Mouse (Mus musculus): ENCODE results near the gene Bicdl2. TPM values are rescaled to one million over a fixed set of nuclear protein-coding genes. Genes with fewer than 3 reads are reported as not detected.
A peak's percentile ranks its signal among the peaks of the same experiment; 100 is the strongest.

The Bicdl2 gene
- polyA plus RNA-seq, 1 experiment from 2014 or later, result 0.41 TPM

DNA sequence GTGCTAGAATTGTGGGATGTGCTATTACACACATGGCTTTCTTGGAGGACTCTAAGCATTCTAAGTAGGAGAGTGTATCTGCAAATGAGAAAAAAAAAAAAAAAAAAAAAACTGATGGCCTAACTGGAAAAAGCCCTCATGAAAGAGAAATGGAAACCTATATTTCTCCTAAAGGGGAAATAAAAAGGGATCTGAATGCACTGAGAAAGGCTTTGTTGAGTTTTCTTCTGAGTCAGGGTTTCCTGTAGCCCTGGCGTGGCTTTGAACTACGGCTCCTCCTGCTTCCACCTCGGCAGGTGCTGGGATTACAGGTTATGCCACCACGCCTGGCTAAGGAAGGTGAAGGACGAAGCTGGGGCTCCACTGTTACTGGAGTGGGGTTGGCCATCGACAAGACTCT lies 6.3 kb upstream of the Bicdl2 start:
- no peak for ATAC-seq (ENCODE audit: extremely low read depth, insufficient number of reproducible peaks, low FRiP score, low TSS enrichment)
- Histone ChIP-seq H3K27me3 (replicated peaks) (peaks cover 29% of the 10 kb centered on the region), H3K4me2 (no peak overlapping the region), H3K9me3 (no peaks in the 10 kb centered on the region), H3K36me3 (no peaks in the 10 kb centered on the region), H3K9ac (no peak overlapping the region), H3K27ac (replicated peaks) (no peak overlapping the region), H3K4me1 (no peaks in the 10 kb centered on the region), H3K4me3 (no peak overlapping the region)
- 54% methylated on average over 6 of the region's 6 CpGs for WGBS

DNA sequence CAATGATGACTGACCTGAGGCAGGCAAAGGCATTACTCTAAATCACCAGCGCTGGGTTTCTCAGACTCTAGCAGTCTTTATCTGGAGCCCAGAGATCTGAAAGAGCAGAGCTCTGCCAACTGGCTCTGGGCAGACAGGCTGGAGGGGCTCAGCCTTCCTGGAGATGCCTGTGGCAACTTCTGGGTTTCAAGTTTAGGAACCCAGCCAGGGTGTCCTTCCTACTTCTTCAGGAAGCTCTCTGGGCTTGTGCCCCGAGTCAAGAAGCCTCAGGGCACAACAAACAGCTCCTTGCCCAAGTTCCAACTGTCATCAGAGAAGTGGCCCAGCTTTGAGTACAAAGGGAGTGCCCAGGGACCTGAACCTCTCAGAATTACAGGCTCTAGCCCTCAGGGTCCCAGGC lies 5.9 kb upstream of the Bicdl2 start:
- 57% methylated on average over 2 of the region's 2 CpGs for WGBS
- ATAC-seq (ENCODE audit: extremely low read depth, insufficient number of reproducible peaks, low FRiP score, low TSS enrichment), result no peak
- Histone ChIP-seq H3K9ac (no peak overlapping the region), H3K9me3 (no peaks in the 10 kb centered on the region), H3K27ac (replicated peaks) (no peak overlapping the region), H3K4me2 (no peak overlapping the region), H3K36me3 (no peaks in the 10 kb centered on the region), H3K4me3 (no peak overlapping the region), H3K4me1 (no peaks in the 10 kb centered on the region), H3K27me3 (replicated peaks) (peaks cover 33% of the 10 kb centered on the region)

DNA sequence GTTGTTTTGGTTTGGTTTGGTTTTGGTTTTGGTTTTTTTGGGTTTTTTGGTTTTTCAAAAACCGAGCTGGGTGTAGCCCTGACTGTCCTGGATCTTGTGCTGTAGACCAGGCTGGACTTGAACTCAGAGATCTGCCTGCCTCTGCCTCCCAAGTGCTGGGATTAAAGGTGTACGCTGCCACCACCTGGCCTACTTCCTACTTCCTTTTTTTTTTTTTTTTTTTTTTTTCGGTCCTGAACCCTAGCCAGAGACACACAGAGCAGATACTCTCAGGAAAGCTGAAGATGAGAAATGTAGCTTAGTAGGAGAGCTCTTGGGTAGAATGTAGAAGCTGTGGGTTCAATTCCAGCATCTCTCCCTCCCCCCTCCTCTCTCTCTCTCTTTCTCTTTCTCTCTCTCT lies 1.9 kb upstream of the Bicdl2 start:
- 74% methylated on average over 3 of the region's 3 CpGs for WGBS
- no peak overlapping the region for H3K9ac ChIP-seq
- ATAC-seq (ENCODE audit: extremely low read depth, insufficient number of reproducible peaks, low FRiP score, low TSS enrichment), result no peak
- no peak overlapping the region for H3K4me3 ChIP-seq
- no peak overlapping the region for H3K4me2 ChIP-seq
- H3K27ac ChIP-seq (replicated peaks), result no peak overlapping the region
- H3K4me1 ChIP-seq, result peaks cover 14% of the 10 kb centered on the region
- H3K27me3 ChIP-seq (replicated peaks), result peaks cover 73% of the 10 kb centered on the region
- H3K9me3 ChIP-seq, result no peaks in the 10 kb centered on the region
- H3K36me3 ChIP-seq, result no peaks in the 10 kb centered on the region

GRCm38 (mm10) chr17:23660876-23661200 lies 532 bp downstream of the Bicdl2 start:
- 6% methylated on average over 14 of the region's 14 CpGs for WGBS
- no peaks in the 10 kb centered on the region for H3K36me3 ChIP-seq
- no peak overlapping the region for H3K27ac ChIP-seq (replicated peaks)
- peaks cover 14% of the 10 kb centered on the region for H3K4me1 ChIP-seq
- no peak for ATAC-seq (ENCODE audit: extremely low read depth, insufficient number of reproducible peaks, low FRiP score, low TSS enrichment)
- peak overlapping the region; percentile 54 for H3K4me2 ChIP-seq
- H3K9me3 ChIP-seq, result no peaks in the 10 kb centered on the region
- 0 out of 2 replicates have a peak overlapping the region, but pooled peaks have one; percentile 33 for H3K9ac ChIP-seq
- H3K4me3 ChIP-seq, result peak overlapping the region; percentile 32
- H3K27me3 ChIP-seq (replicated peaks), result peaks cover 69% of the 10 kb centered on the region

GRCm38 (mm10) chr17:23661526-23661925 lies 1.2 kb downstream of the Bicdl2 start:
- Histone ChIP-seq H3K27ac (replicated peaks) (no peak overlapping the region), H3K36me3 (peaks cover 5% of the 10 kb centered on the region), H3K9me3 (no peaks in the 10 kb centered on the region), H3K27me3 (replicated peaks) (peaks cover 65% of the 10 kb centered on the region), H3K4me3 (no peak overlapping the region), H3K4me1 (peaks cover 14% of the 10 kb centered on the region), H3K4me2 (no peak overlapping the region), H3K9ac (no peak overlapping the region)
- under 1% methylated on average over 9 of the region's 9 CpGs for WGBS
- no peak for ATAC-seq (ENCODE audit: extremely low read depth, insufficient number of reproducible peaks, low FRiP score, low TSS enrichment)

- peaks cover 14% of the 10 kb centered on the region for H3K4me1 ChIP-seq
- no peak overlapping the region for H3K27ac ChIP-seq (replicated peaks)
- no peak overlapping the region for H3K4me2 ChIP-seq
- H3K36me3 ChIP-seq, result peaks cover 36% of the 10 kb centered on the region
- 21% methylated on average over 5 of the region's 5 CpGs for WGBS
- H3K9me3 ChIP-seq, result no peaks in the 10 kb centered on the region
- H3K4me3 ChIP-seq, result no peak overlapping the region
- peaks cover 43% of the 10 kb centered on the region for H3K27me3 ChIP-seq (replicated peaks)
- no peak for ATAC-seq (ENCODE audit: extremely low read depth, insufficient number of reproducible peaks, low FRiP score, low TSS enrichment)
- no peak overlapping the region for H3K9ac ChIP-seq
Measured at GRCm38 (mm10) chr17:23664556-23665021, 4.3 kb downstream of the Bicdl2 start.

- no peaks in the 10 kb centered on the region for H3K9me3 ChIP-seq
- no peak overlapping the region for H3K4me3 ChIP-seq
- H3K36me3 ChIP-seq, result peaks cover 45% of the 10 kb centered on the region
- WGBS, result 79% methylated on average over 14 of the region's 14 CpGs
- H3K27me3 ChIP-seq (replicated peaks), result peaks cover 34% of the 10 kb centered on the region
- no peak overlapping the region for H3K4me2 ChIP-seq
- ATAC-seq (ENCODE audit: extremely low read depth, insufficient number of reproducible peaks, low FRiP score, low TSS enrichment), result no peak
- 0 out of 2 replicates have a peak overlapping the region, but pooled peaks have one; percentile 8 for H3K9ac ChIP-seq
- no peak overlapping the region for H3K27ac ChIP-seq (replicated peaks)
- peaks cover 11% of the 10 kb centered on the region for H3K4me1 ChIP-seq
Measured at GRCm38 (mm10) chr17:23665511-23665910, 5.2 kb downstream of the Bicdl2 start.

DNA sequence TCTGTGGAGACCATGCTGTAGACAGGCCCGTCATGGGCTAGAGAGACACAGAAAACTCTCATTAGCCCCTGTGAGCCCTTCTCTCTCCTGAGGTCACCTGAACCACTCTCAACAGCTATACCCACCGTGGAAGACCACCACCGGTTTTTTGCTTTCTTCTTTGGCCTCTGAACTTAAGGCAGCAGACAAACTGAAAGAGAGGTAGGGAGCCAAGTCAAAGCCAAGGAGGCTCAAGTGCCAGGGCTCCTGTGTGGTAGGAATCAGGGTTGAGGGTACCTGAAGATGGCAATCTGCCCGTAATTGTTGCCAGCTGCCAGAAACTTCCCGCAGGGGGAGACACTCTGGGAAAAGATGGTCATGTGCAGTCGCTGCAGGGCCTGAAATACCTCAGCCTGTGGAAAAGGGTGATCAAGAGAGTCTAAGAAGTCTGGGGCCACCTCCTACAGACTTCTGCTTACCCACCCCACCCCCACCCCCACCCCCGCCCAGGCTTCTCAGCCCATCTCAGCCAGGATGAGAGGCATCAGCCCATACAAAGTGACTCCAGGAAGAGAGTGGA lies 10.3 kb downstream of the Bicdl2 start:
- WGBS, result 90% methylated on average over 7 of the region's 7 CpGs
- Histone ChIP-seq H3K36me3 (peaks cover 58% of the 10 kb centered on the region), H3K27ac (replicated peaks) (no peak overlapping the region), H3K4me2 (no peak overlapping the region), H3K27me3 (replicated peaks) (no peaks in the 10 kb centered on the region), H3K4me3 (no peak overlapping the region), H3K9ac (no peak overlapping the region), H3K9me3 (no peaks in the 10 kb centered on the region), H3K4me1 (peaks cover 26% of the 10 kb centered on the region)
- no peak for ATAC-seq (ENCODE audit: extremely low read depth, insufficient number of reproducible peaks, low FRiP score, low TSS enrichment)

DNA sequence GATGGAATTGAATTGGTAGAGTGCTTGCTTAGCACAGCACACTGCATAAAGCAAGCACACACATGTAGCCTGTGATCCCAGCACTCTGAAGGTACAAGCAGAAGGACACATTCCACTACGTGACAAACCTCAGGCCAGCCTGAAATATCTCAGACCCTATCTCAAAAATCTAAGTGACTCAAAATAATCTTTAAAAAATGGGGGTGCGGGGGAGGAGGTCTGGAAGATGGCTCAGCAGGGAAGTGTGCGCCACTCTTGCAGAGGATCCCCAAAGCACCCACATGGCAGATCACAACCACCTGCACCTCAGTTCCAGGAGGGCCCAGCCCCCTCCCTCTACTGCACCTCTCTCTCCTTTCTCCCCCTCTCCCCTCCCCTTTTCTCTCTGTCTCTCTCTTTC lies 11.2 kb downstream of the Bicdl2 start:
- peaks cover 35% of the 10 kb centered on the region for H3K4me1 ChIP-seq
- no peak for ATAC-seq (ENCODE audit: extremely low read depth, insufficient number of reproducible peaks, low FRiP score, low TSS enrichment)
- H3K9me3 ChIP-seq, result no peaks in the 10 kb centered on the region
- WGBS, result 82% methylated on average over 3 of the region's 3 CpGs
- H3K36me3 ChIP-seq, result peaks cover 54% of the 10 kb centered on the region
- H3K9ac ChIP-seq, result no peak overlapping the region
- no peak overlapping the region for H3K4me3 ChIP-seq
- no peak overlapping the region for H3K4me2 ChIP-seq
- no peaks in the 10 kb centered on the region for H3K27me3 ChIP-seq (replicated peaks)
- no peak overlapping the region for H3K27ac ChIP-seq (replicated peaks)

- no peak for ATAC-seq (ENCODE audit: extremely low read depth, insufficient number of reproducible peaks, low FRiP score, low TSS enrichment)
- H3K4me2 ChIP-seq, result peak overlapping the region; percentile 88
- H3K4me1 ChIP-seq, result peaks cover 40% of the 10 kb centered on the region
- WGBS, result 68% methylated on average over 3 of the region's 3 CpGs
- no peak overlapping the region for H3K27ac ChIP-seq (replicated peaks)
- peak overlapping the region; percentile 86 for H3K9ac ChIP-seq
- H3K9me3 ChIP-seq, result no peaks in the 10 kb centered on the region
- H3K4me3 ChIP-seq, result peak overlapping the region; percentile 79
- H3K27me3 ChIP-seq (replicated peaks), result peaks cover 3% of the 10 kb centered on the region
- peaks cover 42% of the 10 kb centered on the region for H3K36me3 ChIP-seq
Measured at GRCm38 (mm10) chr17:23672761-23673160, 12.5 kb downstream of the Bicdl2 start.

- Histone ChIP-seq H3K27me3 (replicated peaks) (peaks cover 11% of the 10 kb centered on the region), H3K9me3 (no peaks in the 10 kb centered on the region), H3K36me3 (peaks cover 34% of the 10 kb centered on the region), H3K9ac (peak within 1 kb of the TSS; percentile 86), H3K4me2 (peak within 1 kb of the TSS; percentile 88), H3K4me1 (peaks cover 41% of the 10 kb centered on the region), H3K27ac (replicated peaks) (peak within 1 kb of the TSS; percentile 98), H3K4me3 (peak within 1 kb of the TSS; percentile 79)
- under 1% methylated on average over 45 of the region's 45 CpGs for WGBS
- ATAC-seq (ENCODE audit: extremely low read depth, insufficient number of reproducible peaks, low FRiP score, low TSS enrichment), result peak; percentile 83
Measured at GRCm38 (mm10) chr17:23673424-23674073, 13.2 kb downstream of the Bicdl2 start, which contains the start of the genes Hcfc1r1 and Thoc6. Gene Hcfc1r1 (plus strand): TSS chr17:23673596. Gene Thoc6 (minus strand): TSS chr17:23673882.

Data from heart, embryonic 13.5 days (tissue).